Mouse (Mus musculus): ENCODE data around the gene Ptpn6. TPM values are rescaled to one million over a fixed set of nuclear protein-coding genes. Genes with fewer than 3 reads are reported as not detected.

Ptpn6 gene
- polyA plus RNA-seq, 1 experiment from 2014 or later, result 4.7 TPM

GRCm38 (mm10) chr6:124770013-124770412, 31.5 kb upstream of the Ptpn6 start:
- Histone ChIP-seq H3K36me3 (ENCODE audit: control insufficient read depth, insufficient read depth, low read length) (no peaks in the 10 kb centered on the region), H3K4me2 (ENCODE audit: low read length) (peak overlapping the region; percentile 77), H3K9me3 (replicated peaks; ENCODE audit: control insufficient read depth, low read length) (no peaks in the 10 kb centered on the region), H3K4me3 (ENCODE audit: low read depth, low read length) (peak overlapping the region; percentile 43), H3K9ac (ENCODE audit: low read length) (peak overlapping the region; percentile 71), H3K4me1 (ENCODE audit: control insufficient read depth, insufficient read depth, low read length) (peaks cover 5% of the 10 kb centered on the region), H3K27ac (ENCODE audit: low read depth, low read length) (no peak overlapping the region), H3K27me3 (replicated peaks; ENCODE audit: control insufficient read depth, insufficient read depth, low read length) (no peaks in the 10 kb centered on the region)
- DNase-seq (ENCODE audit: low spot score) (no peak), ATAC-seq (no peak)
- WGBS, result 61% methylated on average over 7 of the region's 7 CpGs

- peaks cover 5% of the 10 kb centered on the region for H3K4me1 ChIP-seq (ENCODE audit: control insufficient read depth, insufficient read depth, low read length)
- H3K9me3 ChIP-seq (replicated peaks; ENCODE audit: control insufficient read depth, low read length), result no peaks in the 10 kb centered on the region
- H3K27me3 ChIP-seq (replicated peaks; ENCODE audit: control insufficient read depth, insufficient read depth, low read length), result no peaks in the 10 kb centered on the region
- H3K4me3 ChIP-seq (ENCODE audit: low read depth, low read length), result peak within 1 kb of the TSS; percentile 43
- peak within 1 kb of the TSS; percentile 71 for H3K9ac ChIP-seq (ENCODE audit: low read length)
- ATAC-seq, result peak; percentile 86
- WGBS, result under 1% methylated on average over 54 of the region's 54 CpGs
- H3K4me2 ChIP-seq (ENCODE audit: low read length), result peak within 1 kb of the TSS; percentile 77
- no peaks in the 10 kb centered on the region for H3K36me3 ChIP-seq (ENCODE audit: control insufficient read depth, insufficient read depth, low read length)
- peak; percentile 76 for DNase-seq (ENCODE audit: low spot score)
- H3K27ac ChIP-seq (ENCODE audit: low read depth, low read length), result peak within 1 kb of the TSS; percentile 27; the same call in 1 of the 2 replicates
Measured at GRCm38 (mm10) chr6:124769101-124769765, 30.7 kb upstream of the Ptpn6 start, which contains the start of gene Eno2. Eno2 (minus strand) TSS chr6:124769673.

GRCm38 (mm10) chr6:124768704-124769044, 30.2 kb upstream of the Ptpn6 start:
- ATAC-seq, result peak; percentile 10
- Histone ChIP-seq H3K9me3 (replicated peaks; ENCODE audit: control insufficient read depth, low read length) (no peaks in the 10 kb centered on the region), H3K9ac (ENCODE audit: low read length) (peak overlapping the region; percentile 71; the same call in 1 of the 2 replicates), H3K36me3 (ENCODE audit: control insufficient read depth, insufficient read depth, low read length) (no peaks in the 10 kb centered on the region), H3K4me2 (ENCODE audit: low read length) (peak overlapping the region; percentile 77), H3K27me3 (replicated peaks; ENCODE audit: control insufficient read depth, insufficient read depth, low read length) (no peaks in the 10 kb centered on the region), H3K4me1 (ENCODE audit: control insufficient read depth, insufficient read depth, low read length) (peaks cover 5% of the 10 kb centered on the region), H3K27ac (ENCODE audit: low read depth, low read length) (no peak overlapping the region), H3K4me3 (ENCODE audit: low read depth, low read length) (peak overlapping the region; percentile 43)
- no peak for DNase-seq (ENCODE audit: low spot score)
- 8% methylated on average over 9 of the region's 9 CpGs for WGBS

DNA sequence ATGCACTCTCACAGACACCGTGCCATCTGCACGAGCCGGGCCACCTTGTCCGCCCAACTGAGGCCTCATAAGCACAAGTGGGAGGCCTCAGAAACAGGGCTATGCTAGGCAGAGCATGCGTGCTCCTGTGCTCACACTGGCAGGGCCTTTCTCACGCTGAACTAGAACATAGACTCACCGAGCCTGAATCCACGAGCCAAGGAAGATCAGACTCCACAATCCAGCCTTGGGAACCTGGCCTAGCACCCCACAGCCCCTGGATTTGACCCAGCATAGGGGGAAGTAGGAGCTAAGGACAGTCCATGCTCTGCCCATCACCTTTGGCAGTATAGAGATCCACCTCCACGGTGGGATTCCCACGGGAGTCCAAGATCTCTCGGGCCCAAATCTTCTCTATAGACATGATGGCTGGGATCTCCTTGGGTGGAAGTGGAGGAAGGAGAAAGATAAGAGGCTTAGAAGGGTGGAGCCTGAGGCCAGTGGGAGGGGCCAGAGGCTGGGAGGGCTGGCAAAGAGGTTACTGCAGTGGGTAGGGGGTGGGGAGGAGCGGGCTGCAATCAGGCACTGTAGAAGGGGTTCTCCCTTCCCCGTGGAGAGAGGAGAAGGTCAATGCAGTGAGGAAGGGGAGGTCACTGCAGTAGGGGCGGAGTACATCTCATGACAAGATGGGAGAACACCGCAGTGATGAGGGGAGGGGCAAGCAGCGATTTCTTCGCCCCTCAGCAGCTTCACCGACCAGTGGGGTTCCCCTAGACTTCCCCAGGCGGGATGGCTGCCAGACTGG, 29.6 kb upstream of the Ptpn6 start:
- DNase-seq (ENCODE audit: low spot score), result peak; percentile 14
- H3K9ac ChIP-seq (ENCODE audit: low read length), result no peak overlapping the region; the same call in 1 of the 2 replicates
- H3K27ac ChIP-seq (ENCODE audit: low read depth, low read length), result no peak overlapping the region
- WGBS, result 23% methylated on average over 19 of the region's 19 CpGs
- H3K4me1 ChIP-seq (ENCODE audit: control insufficient read depth, insufficient read depth, low read length), result peaks cover 5% of the 10 kb centered on the region
- no peaks in the 10 kb centered on the region for H3K27me3 ChIP-seq (replicated peaks; ENCODE audit: control insufficient read depth, insufficient read depth, low read length)
- H3K9me3 ChIP-seq (replicated peaks; ENCODE audit: control insufficient read depth, low read length), result no peaks in the 10 kb centered on the region
- peak overlapping the region; percentile 77 for H3K4me2 ChIP-seq (ENCODE audit: low read length)
- H3K36me3 ChIP-seq (ENCODE audit: control insufficient read depth, insufficient read depth, low read length), result no peaks in the 10 kb centered on the region
- H3K4me3 ChIP-seq (ENCODE audit: low read depth, low read length), result peak overlapping the region; percentile 43
- ATAC-seq, result 0 out of 2 replicates have a peak, but pooled peaks have one; percentile 19

GRCm38 (mm10) chr6:124767536-124767919, 29.0 kb upstream of the Ptpn6 start:
- 31% methylated on average over 4 of the region's 4 CpGs for WGBS
- H3K4me3 ChIP-seq (ENCODE audit: low read depth, low read length), result no peak overlapping the region
- ATAC-seq, result no peak

GRCm38 (mm10) chr6:124765951-124766350, 27.4 kb upstream of the Ptpn6 start:
- peaks cover 5% of the 10 kb centered on the region for H3K4me1 ChIP-seq (ENCODE audit: control insufficient read depth, insufficient read depth, low read length)
- no peak overlapping the region for H3K27ac ChIP-seq (ENCODE audit: low read depth, low read length)
- no peak overlapping the region for H3K9ac ChIP-seq (ENCODE audit: low read length)
- no peak overlapping the region for H3K4me2 ChIP-seq (ENCODE audit: low read length)
- 85% methylated on average over 7 of the region's 7 CpGs for WGBS
- DNase-seq (ENCODE audit: low spot score) (no peak), ATAC-seq (no peak)
- no peak overlapping the region for H3K4me3 ChIP-seq (ENCODE audit: low read depth, low read length)
- H3K36me3 ChIP-seq (ENCODE audit: control insufficient read depth, insufficient read depth, low read length), result no peaks in the 10 kb centered on the region
- H3K27me3 ChIP-seq (replicated peaks; ENCODE audit: control insufficient read depth, insufficient read depth, low read length), result no peaks in the 10 kb centered on the region
- no peaks in the 10 kb centered on the region for H3K9me3 ChIP-seq (replicated peaks; ENCODE audit: control insufficient read depth, low read length)

More at GRCm38 (mm10) chr6:124767536-124767919, 29.0 kb upstream of the Ptpn6 start:
- DNase-seq (ENCODE audit: low spot score), result no peak
- H3K9me3 ChIP-seq (replicated peaks; ENCODE audit: control insufficient read depth, low read length), result no peaks in the 10 kb centered on the region
- H3K9ac ChIP-seq (ENCODE audit: low read length), result no peak overlapping the region; the same call in 1 of the 2 replicates
- no peak overlapping the region for H3K27ac ChIP-seq (ENCODE audit: low read depth, low read length)
- 0 out of 2 replicates have a peak overlapping the region, but pooled peaks have one; percentile 77 for H3K4me2 ChIP-seq (ENCODE audit: low read length)
- no peaks in the 10 kb centered on the region for H3K36me3 ChIP-seq (ENCODE audit: control insufficient read depth, insufficient read depth, low read length)
- no peaks in the 10 kb centered on the region for H3K27me3 ChIP-seq (replicated peaks; ENCODE audit: control insufficient read depth, insufficient read depth, low read length)
- H3K4me1 ChIP-seq (ENCODE audit: control insufficient read depth, insufficient read depth, low read length), result peaks cover 5% of the 10 kb centered on the region

DNA sequence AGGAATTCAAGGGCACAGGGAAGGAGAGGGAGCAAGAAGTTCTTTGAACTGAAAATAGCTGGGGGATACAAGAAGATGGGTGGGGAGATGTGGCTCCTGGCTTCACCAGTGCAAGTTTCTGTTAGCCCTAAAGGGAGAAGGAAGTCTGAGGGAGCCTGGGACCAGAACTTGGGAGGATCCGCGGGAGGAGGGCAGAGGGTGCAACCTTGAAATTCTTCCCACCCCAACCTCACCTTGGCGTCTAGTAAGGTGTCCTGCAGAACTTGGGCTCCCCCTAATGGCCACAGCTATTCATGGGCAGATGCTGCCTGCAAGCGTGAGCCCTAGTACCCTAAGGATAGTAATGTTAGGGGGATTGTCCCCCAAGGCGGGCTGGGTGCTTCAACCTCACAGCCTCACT, 20.7 kb upstream of the Ptpn6 start:
- Histone ChIP-seq H3K9ac (ENCODE audit: low read length) (no peak overlapping the region), H3K4me3 (ENCODE audit: low read depth, low read length) (no peak overlapping the region), H3K9me3 (replicated peaks; ENCODE audit: control insufficient read depth, low read length) (no peaks in the 10 kb centered on the region), H3K27ac (ENCODE audit: low read depth, low read length) (no peak overlapping the region), H3K36me3 (ENCODE audit: control insufficient read depth, insufficient read depth, low read length) (no peaks in the 10 kb centered on the region), H3K27me3 (replicated peaks; ENCODE audit: control insufficient read depth, insufficient read depth, low read length) (no peaks in the 10 kb centered on the region), H3K4me1 (ENCODE audit: control insufficient read depth, insufficient read depth, low read length) (peaks cover 30% of the 10 kb centered on the region), H3K4me2 (ENCODE audit: low read length) (peak overlapping the region; percentile 65)
- WGBS, result 3% methylated on average over 5 of the region's 5 CpGs
- DNase-seq (ENCODE audit: low spot score) (peak; percentile 82), ATAC-seq (no peak)

DNA sequence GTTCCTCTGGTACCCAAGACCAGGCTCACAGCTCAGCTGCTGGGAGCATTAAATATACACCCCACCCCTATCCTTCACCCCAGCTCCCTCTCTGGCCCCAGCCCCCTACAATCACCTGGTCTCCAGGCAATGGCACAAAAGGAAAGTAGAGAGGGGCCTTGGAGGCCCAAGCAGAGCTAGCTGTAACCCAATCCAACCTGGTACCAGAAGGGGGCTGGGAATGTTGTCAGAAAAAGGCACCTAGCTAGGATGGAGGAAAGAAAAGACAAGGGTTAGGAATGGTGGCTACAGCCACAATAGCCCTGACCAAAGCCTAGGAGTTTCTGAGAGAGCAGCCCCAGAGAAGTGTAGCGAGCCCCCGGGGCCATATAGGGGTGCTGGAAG, 20.3 kb upstream of the Ptpn6 start:
- DNase-seq (ENCODE audit: low spot score) (no peak), ATAC-seq (no peak)
- peak overlapping the region; percentile 65 for H3K4me2 ChIP-seq (ENCODE audit: low read length)
- no peaks in the 10 kb centered on the region for H3K36me3 ChIP-seq (ENCODE audit: control insufficient read depth, insufficient read depth, low read length)
- 51% methylated on average over 2 of the region's 2 CpGs for WGBS
- no peaks in the 10 kb centered on the region for H3K27me3 ChIP-seq (replicated peaks; ENCODE audit: control insufficient read depth, insufficient read depth, low read length)
- no peak overlapping the region for H3K9ac ChIP-seq (ENCODE audit: low read length)
- H3K4me1 ChIP-seq (ENCODE audit: control insufficient read depth, insufficient read depth, low read length), result peaks cover 34% of the 10 kb centered on the region
- peak overlapping the region; percentile 97 for H3K27ac ChIP-seq (ENCODE audit: low read depth, low read length)
- H3K4me3 ChIP-seq (ENCODE audit: low read depth, low read length), result no peak overlapping the region
- H3K9me3 ChIP-seq (replicated peaks; ENCODE audit: control insufficient read depth, low read length), result no peaks in the 10 kb centered on the region

Measured in forebrain, embryonic 14.5 days (tissue).